Mouse (Mus musculus) limb, embryonic 14.5 days (tissue): ENCODE measurements at regions not wholly inside any gene's neighbourhood (a gene's known extent, or its start where the extent isn't known, plus 50 kb on each side); places are given as distances from the start of the nearest gene placed in this dataset.

Source experiments
- ATAC-seq: fragments of 200-750 bp; cut with Nextera tagmentation; 2 replicates; pipeline ENCODE4 v1.8.0; 2017; ENCODE audit warnings: low read depth, moderate number of reproducible peaks, moderate TSS enrichment; ENCODE audit not compliant: low FRiP score
- DNase-seq: peaks from one replicate; pipeline ENCODE4 v3.0.0-alpha.2; 2015; ENCODE audit warnings: low spot score
- H3K27ac ChIP-seq: fragments of 300-500 bp; sonication (generic); replicated peaks from 2 replicates; pipeline ENCODE4 v1.5.1; 2014; ENCODE audit warnings: low read depth, mild to moderate bottlenecking, low read length, moderate library complexity, mixed read lengths
- H3K27me3 ChIP-seq: fragments of 300-500 bp; sonication (generic); 2 replicates; pipeline ENCODE4 v1.6.1; 2014; ENCODE audit warnings: low read length, mixed read lengths; ENCODE audit not compliant: control insufficient read depth, insufficient read depth
- H3K36me3 ChIP-seq: fragments of 300-500 bp; sonication (generic); 2 replicates; pipeline ENCODE4 v1.6.1; 2014; ENCODE audit warnings: mild to moderate bottlenecking, low read length, moderate library complexity, mixed read lengths; ENCODE audit not compliant: control insufficient read depth, insufficient read depth
- H3K4me1 ChIP-seq: fragments of 300-500 bp; sonication (generic); 2 replicates; pipeline ENCODE4 v1.6.1; 2014; ENCODE audit warnings: antibody characterized with exemption, low read length, mixed read lengths; ENCODE audit not compliant: control insufficient read depth, insufficient read depth
- H3K4me2 ChIP-seq: fragments of 300-500 bp; sonication (generic); replicated peaks from 2 replicates; pipeline ENCODE4 v1.6.1; 2014; ENCODE audit warnings: low read depth, mild to moderate bottlenecking, low read length, moderate library complexity; ENCODE audit not compliant: severe bottlenecking
- H3K4me3 ChIP-seq: fragments of 300-500 bp; sonication (generic); replicated peaks from 2 replicates; pipeline ENCODE4 v1.5.1; 2014; ENCODE audit warnings: low read length
- H3K9ac ChIP-seq: fragments of 300-500 bp; sonication (generic); 2 replicates; pipeline ENCODE4 v1.6.1; 2014; ENCODE audit warnings: mild to moderate bottlenecking, low read depth, low read length, moderate library complexity; ENCODE audit not compliant: severe bottlenecking
- H3K9me3 ChIP-seq: fragments of 300-500 bp; sonication (generic); 2 replicates; pipeline ENCODE4 v1.6.1; 2016; ENCODE audit warnings: low read length; ENCODE audit not compliant: control insufficient read depth
- POLR2A ChIP-seq: fragments of 200-500 bp; IDR thresholded peaks from 2 replicates; pipeline ENCODE4 v1.8.0; 2012; ENCODE audit warnings: inconsistent platforms, mild to moderate bottlenecking, moderate library complexity, borderline replicate concordance; ENCODE audit not compliant: insufficient read depth, insufficient read length; ENCODE audit errors: extremely low read depth
- WGBS: fragments of 180-500 bp; shearing (Covaris S2); extraction: QIAGEN DNeasy Blood & Tissue Kit; methylation state at CpG from one replicate; pipeline ENCODE4 v1.1.7; 2014; 5-methylcytosine and 5-hydroxymethylcytosine counted together

- Histone ChIP-seq H3K4me2 (no peak overlapping the region), H3K27me3 (no peaks in the 10 kb centered on the region), H3K4me3 (no peak overlapping the region), H3K27ac (no peak overlapping the region), H3K36me3 (no peaks in the 10 kb centered on the region), H3K9me3 (no peaks in the 10 kb centered on the region), H3K9ac (no peak overlapping the region), H3K4me1 (no peaks in the 10 kb centered on the region)
- WGBS, result 95% methylated on average over 4 of the region's 4 CpGs
- no peak for ATAC-seq
- no peak for TF ChIP-seq POLR2A
- no peak for DNase-seq
These were observed 214.6 kb upstream of the Atp2b1 start for GRCm38 (mm10) chr10:98699579-98699978.

DNA sequence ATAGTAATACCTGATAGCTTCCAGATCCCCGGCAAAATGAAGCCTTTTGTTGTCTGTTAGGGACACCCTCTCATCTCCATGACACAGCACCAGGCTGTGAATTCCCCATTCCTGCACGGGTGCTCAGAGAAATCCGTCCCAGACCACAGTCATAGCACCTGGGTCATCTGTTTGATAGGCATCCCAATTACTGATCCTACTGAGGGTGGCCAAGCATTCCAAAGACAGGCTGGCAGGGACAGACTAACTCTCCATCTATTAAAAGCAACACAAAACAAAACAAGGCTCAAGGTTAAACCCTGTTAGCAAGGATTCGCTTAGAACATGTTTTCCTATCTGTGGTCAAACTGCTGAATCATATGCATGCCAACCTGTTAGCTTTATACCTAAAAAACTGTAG lies 213.8 kb upstream of the Atp2b1 start:
- no peak overlapping the region for H3K9ac ChIP-seq
- DNase-seq (no peak), ATAC-seq (no peak)
- H3K4me3 ChIP-seq, result no peak overlapping the region
- no peaks in the 10 kb centered on the region for H3K9me3 ChIP-seq
- H3K36me3 ChIP-seq, result no peaks in the 10 kb centered on the region
- H3K4me1 ChIP-seq, result no peaks in the 10 kb centered on the region
- no peak for TF ChIP-seq POLR2A
- H3K4me2 ChIP-seq, result no peak overlapping the region
- no peak overlapping the region for H3K27ac ChIP-seq
- no peaks in the 10 kb centered on the region for H3K27me3 ChIP-seq
- 55% methylated on average over 4 of the region's 4 CpGs for WGBS

GRCm38 (mm10) chr10:98701285-98701684 lies 212.9 kb upstream of the Atp2b1 start:
- Histone ChIP-seq H3K4me2 (no peak overlapping the region), H3K4me1 (no peaks in the 10 kb centered on the region), H3K9ac (no peak overlapping the region), H3K9me3 (no peaks in the 10 kb centered on the region), H3K27ac (no peak overlapping the region), H3K27me3 (no peaks in the 10 kb centered on the region), H3K36me3 (no peaks in the 10 kb centered on the region), H3K4me3 (no peak overlapping the region)
- TF ChIP-seq POLR2A, result no peak
- DNase-seq (no peak), ATAC-seq (no peak)
- 45% methylated on average over 3 of the region's 3 CpGs for WGBS

GRCm38 (mm10) chr10:98702470-98703215 lies 211.6 kb upstream of the Atp2b1 start:
- Histone ChIP-seq H3K9me3 (no peaks in the 10 kb centered on the region), H3K9ac (no peak overlapping the region), H3K4me1 (no peaks in the 10 kb centered on the region), H3K27ac (no peak overlapping the region), H3K4me2 (no peak overlapping the region), H3K36me3 (no peaks in the 10 kb centered on the region), H3K27me3 (no peaks in the 10 kb centered on the region), H3K4me3 (no peak overlapping the region)
- no peak for TF ChIP-seq POLR2A
- DNase-seq (no peak), ATAC-seq (no peak)
- WGBS, result 83% methylated on average over 5 of the region's 5 CpGs

GRCm38 (mm10) chr10:98703642-98704293 lies 210.4 kb upstream of the Atp2b1 start:
- no peak for DNase-seq
- Histone ChIP-seq H3K9me3 (no peaks in the 10 kb centered on the region), H3K9ac (no peak overlapping the region), H3K27me3 (no peaks in the 10 kb centered on the region), H3K36me3 (no peaks in the 10 kb centered on the region), H3K4me3 (no peak overlapping the region), H3K27ac (no peak overlapping the region), H3K4me1 (no peaks in the 10 kb centered on the region), H3K4me2 (no peak overlapping the region)
- WGBS, result 37% methylated on average over 2 of the region's 2 CpGs
- no peak for TF ChIP-seq POLR2A
- no peak for ATAC-seq
